Mouse (Mus musculus): ENCODE results near the gene Olfr1118. TPM values are rescaled to one million over a fixed set of nuclear protein-coding genes. Genes with fewer than 3 reads are reported as not detected.

The Olfr1118 gene
- polyA plus RNA-seq (2012) = not detected in 2 replicates

DNA sequence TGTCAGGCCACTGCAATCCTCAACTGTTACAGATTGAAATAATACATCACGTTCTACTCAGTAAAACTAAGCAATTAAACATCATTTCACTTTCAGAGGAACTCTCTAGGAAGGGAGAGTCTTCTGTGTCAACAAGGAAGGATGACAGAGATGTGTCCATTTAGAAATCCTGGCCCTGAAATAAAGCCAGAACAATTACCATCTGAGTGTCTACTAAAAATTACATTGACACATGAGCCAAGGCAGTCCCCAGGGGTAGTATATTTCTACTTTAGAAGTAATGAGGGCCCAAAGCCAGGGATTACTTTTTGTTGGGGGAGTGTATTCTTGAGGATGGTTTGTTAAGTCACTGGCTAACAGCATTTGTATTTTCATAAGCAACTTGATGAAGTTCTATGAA is at the start of gene Olfr1118:
Gene Olfr1118, plus strand, starts transcription at position 301 of the 400 bp plus-strand sequence.

DNA sequence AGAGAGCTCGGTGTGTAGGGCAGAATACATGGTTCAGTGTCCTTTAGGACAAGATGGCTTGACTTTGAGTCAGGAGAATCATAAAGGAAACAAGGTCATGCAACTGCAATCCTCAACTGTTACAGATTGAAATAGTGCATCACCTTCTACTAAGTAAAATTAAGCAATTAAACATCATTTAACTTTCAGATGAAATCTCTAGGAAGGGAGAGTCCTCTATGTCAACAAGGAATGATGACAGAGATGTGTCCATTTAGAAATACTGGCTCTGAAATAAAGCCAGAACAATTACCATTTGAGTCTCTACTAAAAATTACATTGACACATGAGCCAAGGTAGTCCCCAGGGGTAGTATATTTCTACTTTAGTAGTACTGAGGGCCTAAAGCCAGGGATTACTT is 40.1 kb upstream of the Olfr1118 start, which contains the start of gene Olfr1116:
Gene Olfr1116, plus strand, starts transcription at position 301 of the 400 bp plus-strand sequence.

GRCm38 (mm10) chr2:87354515-87354914 is 47.1 kb downstream of the Olfr1118 start, which contains the start of gene Olfr1120:
Gene Olfr1120, plus strand, starts transcription at chr2:87354815.

Other genes with a start within 250 kb of the Olfr1118 start
- 0.01 TPM in 1 of 2 replicates, not detected in the other for gene Olfr1107, start 231.8 kb upstream of the Olfr1118 start, polyA plus RNA-seq (2012)
- not detected in 2 replicates for gene Olfr1109, start 211.6 kb upstream of the Olfr1118 start, polyA plus RNA-seq (2012)
- not detected in 2 replicates for gene Olfr259, start 193.0 kb upstream of the Olfr1118 start, polyA plus RNA-seq (2012)
- not detected in 2 replicates for gene Olfr1110, start 167.3 kb upstream of the Olfr1118 start, polyA plus RNA-seq (2012)
- gene Olfr1111, start 155.0 kb upstream of the Olfr1118 start, polyA plus RNA-seq (2012) = not detected in 2 replicates
- not detected in 2 replicates for gene Olfr1112, start 119.8 kb upstream of the Olfr1118 start, polyA plus RNA-seq (2012)
- not detected in 2 replicates for gene Olfr1113, start 98.6 kb upstream of the Olfr1118 start, polyA plus RNA-seq (2012)
- not detected in 2 replicates for gene Olfr1115, start 59.6 kb upstream of the Olfr1118 start, polyA plus RNA-seq (2012)
- gene Olfr1116, start 40.0 kb upstream of the Olfr1118 start, polyA plus RNA-seq (2012) = not detected in 2 replicates
- not detected in 2 replicates for gene Olfr1120, start 47.2 kb downstream of the Olfr1118 start, polyA plus RNA-seq (2012)
- not detected in 2 replicates for gene Olfr1121, start 62.3 kb downstream of the Olfr1118 start, polyA plus RNA-seq (2012)
- gene Olfr1122, start 78.3 kb downstream of the Olfr1118 start, polyA plus RNA-seq (2012) = not detected in 2 replicates
- gene Olfr1123, start 109.1 kb downstream of the Olfr1118 start, polyA plus RNA-seq (2012) = not detected in 2 replicates
- gene Olfr1124, start 122.7 kb downstream of the Olfr1118 start, polyA plus RNA-seq (2012) = 0.02 TPM in 1 of 2 replicates, not detected in the other
- gene Olfr1126, start 146.4 kb downstream of the Olfr1118 start, polyA plus RNA-seq (2012) = not detected in 2 replicates
- not detected in 2 replicates for gene Pramel7, start 189.5 kb downstream of the Olfr1118 start, polyA plus RNA-seq (2012)
- not detected in 2 replicates for gene Pramel6, start 199.0 kb downstream of the Olfr1118 start, polyA plus RNA-seq (2012)
- gene Olfr153, start 224.2 kb downstream of the Olfr1118 start, polyA plus RNA-seq (2012) = not detected in 2 replicates
- gene Olfr1128, start 238.0 kb downstream of the Olfr1118 start, polyA plus RNA-seq (2012) = not detected in 2 replicates

Data from megakaryocyte-erythroid progenitor cell, adult 5 weeks (primary cell).